Mouse (Mus musculus): ENCODE results near the gene Il11ra1. TPM values are rescaled to one million over a fixed set of nuclear protein-coding genes. Genes with fewer than 3 reads are reported as not detected.
"Not testable (repeated sequence)": the region's sequence is repeated elsewhere in the genome, so short reads cannot be mapped to it uniquely, and the experiment has no call there.

Gene Il11ra1
- polyA plus RNA-seq (2016; fragmentation: Nextera tagmentation; extraction: Ambion mirVana), result 202 and 253 TPM in 2 replicates

GRCm38 (mm10) chr4:41699783-41700182 lies at the start of gene Il11ra1:
Gene Il11ra1, plus strand, starts transcription at chr4:41699989.
- not testable (repeated sequence) for DNase-seq (ENCODE audit: low spot score); H3K27ac ChIP-seq; H3K36me3 ChIP-seq; H3K9me3 ChIP-seq (replicated peaks); H3K4me3 ChIP-seq
- H3K4me1 ChIP-seq, result peaks cover 18% of the 10 kb centered on the region
- whole genome bisulfite sequencing, result 78% methylated on average over 10 of the region's 10 CpGs
- H3K27me3 ChIP-seq (ENCODE audit: low read depth, poor library complexity, severe bottlenecking), result peaks cover 34% of the 10 kb centered on the region

GRCm38 (mm10) chr4:41653296-41653695 lies 46.5 kb upstream of the Il11ra1 start:
- H3K27ac ChIP-seq, result no peak overlapping the region
- DNase-seq (ENCODE audit: low spot score), result peak; percentile 92
- no peaks in the 10 kb centered on the region for H3K9me3 ChIP-seq (replicated peaks)
- H3K4me1 ChIP-seq, result peaks cover 52% of the 10 kb centered on the region
- peaks cover 10% of the 10 kb centered on the region for H3K36me3 ChIP-seq
- peaks cover 70% of the 10 kb centered on the region for H3K27me3 ChIP-seq (ENCODE audit: low read depth, poor library complexity, severe bottlenecking)
- 43% methylated on average over 6 of the region's 6 CpGs for WGBS
- no peak overlapping the region for H3K4me3 ChIP-seq

DNA sequence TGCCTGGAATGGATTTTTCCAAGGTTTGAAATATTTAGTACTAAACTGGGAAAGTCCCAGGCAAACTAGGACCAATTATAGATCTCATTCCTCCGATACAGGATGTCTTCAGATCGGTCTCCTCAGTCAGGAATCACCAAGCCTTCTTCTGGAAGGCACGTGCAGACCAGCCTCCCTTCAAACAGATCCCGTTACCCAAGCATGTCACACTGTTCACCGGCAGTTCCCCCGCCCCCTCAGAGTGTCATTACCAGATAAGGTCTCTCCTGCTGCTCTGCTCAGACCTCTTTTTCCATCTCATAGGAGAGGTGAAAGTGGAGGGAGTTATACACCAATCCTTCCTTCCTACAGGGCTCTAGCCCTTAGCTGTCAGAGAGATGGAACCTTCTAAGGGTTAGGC lies 46.1 kb upstream of the Il11ra1 start:
- peaks cover 10% of the 10 kb centered on the region for H3K36me3 ChIP-seq
- H3K4me1 ChIP-seq, result peaks cover 57% of the 10 kb centered on the region
- DNase-seq (ENCODE audit: low spot score), result no peak
- 66% methylated on average over 6 of the region's 6 CpGs for WGBS
- H3K4me3 ChIP-seq, result no peak overlapping the region
- H3K27ac ChIP-seq, result no peak overlapping the region
- peaks cover 71% of the 10 kb centered on the region for H3K27me3 ChIP-seq (ENCODE audit: low read depth, poor library complexity, severe bottlenecking)
- H3K9me3 ChIP-seq (replicated peaks), result no peaks in the 10 kb centered on the region

- H3K27me3 ChIP-seq (ENCODE audit: low read depth, poor library complexity, severe bottlenecking), result peaks cover 73% of the 10 kb centered on the region
- H3K4me3 ChIP-seq, result no peak overlapping the region
- peak; percentile 78 for DNase-seq (ENCODE audit: low spot score)
- H3K27ac ChIP-seq, result no peak overlapping the region
- H3K4me1 ChIP-seq, result peaks cover 62% of the 10 kb centered on the region
- H3K9me3 ChIP-seq (replicated peaks), result no peaks in the 10 kb centered on the region
- peaks cover 10% of the 10 kb centered on the region for H3K36me3 ChIP-seq
- WGBS, result 11% methylated on average over 7 of the region's 7 CpGs
Observed at GRCm38 (mm10) chr4:41654217-41654616, 45.6 kb upstream of the Il11ra1 start.

DNA sequence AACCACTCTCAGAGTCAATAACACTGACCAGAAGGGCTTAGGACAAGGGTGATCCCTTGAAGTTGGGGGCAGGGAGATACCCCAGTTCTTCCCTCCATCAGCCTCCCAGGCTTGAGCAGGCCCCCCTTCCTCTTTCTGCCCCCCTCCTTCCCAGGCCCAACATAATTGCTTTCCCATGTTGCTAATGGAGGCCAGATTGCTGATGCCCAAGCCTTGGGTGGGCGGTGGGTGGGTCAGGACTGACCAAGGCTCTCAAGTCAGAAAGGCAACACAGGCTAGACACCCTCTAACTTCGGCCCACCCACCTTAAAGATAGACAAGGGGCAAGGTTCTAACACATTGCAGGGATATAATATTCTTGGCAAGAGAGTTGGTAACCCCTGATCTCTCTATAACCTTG lies 44.3 kb upstream of the Il11ra1 start:
- Histone ChIP-seq H3K27me3 (ENCODE audit: low read depth, poor library complexity, severe bottlenecking) (peaks cover 86% of the 10 kb centered on the region), H3K9me3 (replicated peaks) (no peaks in the 10 kb centered on the region), H3K4me3 (no peak overlapping the region), H3K36me3 (peaks cover 10% of the 10 kb centered on the region), H3K4me1 (peaks cover 75% of the 10 kb centered on the region), H3K27ac (peak overlapping the region; percentile 47)
- DNase-seq (ENCODE audit: low spot score), result no peak
- 54% methylated on average over 2 of the region's 2 CpGs for WGBS

- no peaks in the 10 kb centered on the region for H3K9me3 ChIP-seq (replicated peaks)
- peak; percentile 76 for DNase-seq (ENCODE audit: low spot score)
- peaks cover 97% of the 10 kb centered on the region for H3K27me3 ChIP-seq (ENCODE audit: low read depth, poor library complexity, severe bottlenecking)
- H3K4me1 ChIP-seq, result peaks cover 97% of the 10 kb centered on the region
- 8% methylated on average over 24 of the region's 25 CpGs for WGBS
- peak overlapping the region; percentile 32 for H3K4me3 ChIP-seq
- H3K36me3 ChIP-seq, result peaks cover 10% of the 10 kb centered on the region
- H3K27ac ChIP-seq, result peak overlapping the region; percentile 84
Observed at GRCm38 (mm10) chr4:41658566-41659384, 41.0 kb upstream of the Il11ra1 start.

- peaks cover 10% of the 10 kb centered on the region for H3K36me3 ChIP-seq
- H3K27me3 ChIP-seq (ENCODE audit: low read depth, poor library complexity, severe bottlenecking), result peaks cover 97% of the 10 kb centered on the region
- peak overlapping the region; percentile 23; the same call in 1 of the 2 replicates for H3K4me3 ChIP-seq
- peak overlapping the region; percentile 84 for H3K27ac ChIP-seq
- no peaks in the 10 kb centered on the region for H3K9me3 ChIP-seq (replicated peaks)
- 29% methylated on average over 13 of the region's 13 CpGs for WGBS
- peak; percentile 92 for DNase-seq (ENCODE audit: low spot score)
- peaks cover 97% of the 10 kb centered on the region for H3K4me1 ChIP-seq
Observed at GRCm38 (mm10) chr4:41659556-41659955, 40.2 kb upstream of the Il11ra1 start.

GRCm38 (mm10) chr4:41660851-41661430 lies 38.8 kb upstream of the Il11ra1 start:
- 9% methylated on average over 11 of the region's 11 CpGs for WGBS
- H3K4me3 ChIP-seq, result peak overlapping the region; percentile 24
- DNase-seq (ENCODE audit: low spot score), result peak; percentile 86
- H3K36me3 ChIP-seq, result peaks cover 10% of the 10 kb centered on the region
- H3K27me3 ChIP-seq (ENCODE audit: low read depth, poor library complexity, severe bottlenecking), result peaks cover 97% of the 10 kb centered on the region
- no peaks in the 10 kb centered on the region for H3K9me3 ChIP-seq (replicated peaks)
- peaks cover 96% of the 10 kb centered on the region for H3K4me1 ChIP-seq
- H3K27ac ChIP-seq, result peak overlapping the region; percentile 84

- 10% methylated on average over 11 of the region's 11 CpGs for WGBS
- Histone ChIP-seq H3K9me3 (replicated peaks) (no peaks in the 10 kb centered on the region), H3K27me3 (ENCODE audit: low read depth, poor library complexity, severe bottlenecking) (peaks cover 97% of the 10 kb centered on the region), H3K36me3 (peaks cover 6% of the 10 kb centered on the region), H3K4me1 (peaks cover 90% of the 10 kb centered on the region), H3K27ac (peak overlapping the region; percentile 84), H3K4me3 (peak overlapping the region; percentile 2; the same call in 1 of the 2 replicates)
- DNase-seq (ENCODE audit: low spot score), result no peak
Observed at GRCm38 (mm10) chr4:41662723-41663122, 37.1 kb upstream of the Il11ra1 start.

GRCm38 (mm10) chr4:41663614-41664013 lies 36.2 kb upstream of the Il11ra1 start:
- peaks cover 81% of the 10 kb centered on the region for H3K4me1 ChIP-seq
- DNase-seq (ENCODE audit: low spot score), result peak; percentile 58
- H3K27ac ChIP-seq, result peak overlapping the region; percentile 31; the same call in 1 of the 2 replicates

GRCm38 (mm10) chr4:41664533-41664932 lies 35.3 kb upstream of the Il11ra1 start:
- Histone ChIP-seq H3K27me3 (ENCODE audit: low read depth, poor library complexity, severe bottlenecking) (peaks cover 97% of the 10 kb centered on the region), H3K9me3 (replicated peaks) (no peaks in the 10 kb centered on the region), H3K4me3 (no peak overlapping the region), H3K27ac (peak overlapping the region; percentile 67; the same call in 1 of the 2 replicates), H3K36me3 (peaks cover 10% of the 10 kb centered on the region; the same call in 1 of the 2 replicates), H3K4me1 (peaks cover 72% of the 10 kb centered on the region)
- 9% methylated on average over 7 of the region's 7 CpGs for WGBS
- DNase-seq (ENCODE audit: low spot score), result no peak

More at GRCm38 (mm10) chr4:41663614-41664013, 36.2 kb upstream of the Il11ra1 start:
- WGBS, result 15% methylated on average over 9 of the region's 9 CpGs
- Histone ChIP-seq H3K27me3 (ENCODE audit: low read depth, poor library complexity, severe bottlenecking) (peaks cover 97% of the 10 kb centered on the region), H3K36me3 (0 out of 2 replicates have a peak, but pooled peaks cover 5% of the 10 kb centered on the region), H3K4me3 (peak overlapping the region; percentile 11; the same call in 1 of the 2 replicates), H3K9me3 (replicated peaks) (no peaks in the 10 kb centered on the region)

DNA sequence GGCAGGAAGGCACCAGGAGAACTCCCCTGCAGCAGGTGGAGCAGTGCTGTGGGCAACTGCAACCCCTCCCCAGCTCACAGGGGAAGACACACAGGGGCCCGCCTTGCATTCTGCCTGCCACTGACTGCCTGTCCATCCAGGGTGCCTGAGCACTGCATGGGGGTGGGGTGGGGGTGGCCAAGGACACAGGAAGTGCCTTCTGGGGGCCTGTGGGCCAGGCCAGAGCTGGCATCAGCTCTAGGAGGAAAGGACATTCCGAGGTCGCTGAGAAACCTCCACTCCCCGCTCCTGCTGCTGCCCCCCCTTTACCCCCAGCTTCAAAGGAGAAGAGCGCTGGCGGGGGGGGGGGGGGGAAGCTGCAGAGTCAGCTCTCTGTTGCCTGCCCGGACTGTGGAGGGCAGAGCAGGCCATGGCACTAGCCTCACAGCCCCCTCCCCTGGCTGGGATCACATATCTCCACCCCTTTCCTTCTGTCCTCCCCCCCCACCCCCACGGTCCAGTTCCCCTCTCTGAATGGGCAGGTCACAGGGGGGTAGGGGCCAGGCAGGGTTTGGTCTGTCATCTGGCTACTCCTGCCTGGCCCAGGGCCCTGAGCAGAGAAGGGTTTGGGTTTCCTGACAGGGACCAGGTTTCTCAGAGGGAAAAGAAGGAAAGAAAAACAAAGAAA lies 34.6 kb upstream of the Il11ra1 start:
- Histone ChIP-seq H3K4me1 (peaks cover 69% of the 10 kb centered on the region), H3K4me3 (peak overlapping the region; percentile 26; the same call in 1 of the 2 replicates), H3K9me3 (replicated peaks) (no peaks in the 10 kb centered on the region), H3K36me3 (peaks cover 10% of the 10 kb centered on the region; the same call in 1 of the 2 replicates), H3K27ac (peak overlapping the region; percentile 67), H3K27me3 (ENCODE audit: low read depth, poor library complexity, severe bottlenecking) (peaks cover 98% of the 10 kb centered on the region)
- WGBS, result 5% methylated on average over 7 of the region's 8 CpGs
- no peak for DNase-seq (ENCODE audit: low spot score)

Measured in limb, embryonic 10.5 days (tissue).